Mouse (Mus musculus) kidney, postnatal 0 days (tissue): Measurements from ENCODE around the gene Ifitm10. TPM values are rescaled to one million over a fixed set of nuclear protein-coding genes. Genes with fewer than 3 reads are reported as not detected.

Experiments used
- ATAC-seq: fragments of 200-750 bp; cut with Nextera tagmentation; replicated peaks from 2 replicates; pipeline ENCODE4 v1.8.0; 2017; ENCODE audit warnings: low read depth, moderate number of reproducible peaks, moderate TSS enrichment, moderate library complexity; ENCODE audit not compliant: low FRiP score
- DNase-seq: peaks from one replicate; pipeline ENCODE4 v3.0.0-alpha.2; 2016; ENCODE audit warnings: low spot score
- H3K27ac ChIP-seq: fragments of 300-500 bp; sonication (generic); 2 replicates; pipeline ENCODE4 v1.5.1; 2014; ENCODE audit warnings: mild to moderate bottlenecking
- H3K27me3 ChIP-seq: fragments of 300-500 bp; sonication (generic); 2 replicates; pipeline ENCODE4 v1.6.1; 2014; ENCODE audit warnings: low read length, mixed read lengths; ENCODE audit not compliant: insufficient read depth
- H3K36me3 ChIP-seq: fragments of 300-500 bp; sonication (generic); 2 replicates; pipeline ENCODE4 v1.6.1; 2014; ENCODE audit warnings: low read length, mixed read lengths; ENCODE audit not compliant: insufficient read depth
- H3K4me1 ChIP-seq: fragments of 300-500 bp; sonication (generic); replicated peaks from 2 replicates; pipeline ENCODE4 v1.6.1; 2014; ENCODE audit warnings: antibody characterized with exemption, low read length, mixed read lengths; ENCODE audit not compliant: insufficient read depth
- H3K4me2 ChIP-seq: fragments of 300-500 bp; sonication (generic); 2 replicates; pipeline ENCODE4 v1.6.1; 2014; ENCODE audit warnings: mild to moderate bottlenecking, low read length, moderate library complexity, mixed read lengths
- H3K4me3 ChIP-seq: fragments of 300-500 bp; sonication (generic); replicated peaks from 2 replicates; pipeline ENCODE4 v1.5.1; 2014; ENCODE audit warnings: low read depth, low read length
- H3K9ac ChIP-seq: fragments of 300-500 bp; sonication (generic); 2 replicates; pipeline ENCODE4 v1.6.1; 2014; ENCODE audit warnings: low read depth, low read length
- H3K9me3 ChIP-seq: fragments of 300-500 bp; sonication (generic); replicated peaks from 2 replicates; pipeline ENCODE4 v1.6.1; 2016; ENCODE audit warnings: low read length, inconsistent platforms, mixed read lengths
- CTCF ChIP-seq: IDR thresholded peaks from 2 replicates; pipeline ENCODE4 v1.5.1; 2016; ENCODE audit warnings: antibody characterized with exemption, low read depth, mild to moderate bottlenecking, moderate library complexity
- WGBS: fragments of 180-500 bp; shearing (Covaris S2); extraction: QIAGEN DNeasy Blood & Tissue Kit; methylation state at CpG from one replicate; pipeline ENCODE4 v1.1.7; 2014; 5-methylcytosine and 5-hydroxymethylcytosine counted together
- polyA plus RNA-seq: library from polyadenylated mRNA; unstranded; fragments of >200 nt; fragmentation: Nextera tagmentation; extraction: Ambion mirVana; gene quantifications from 2 replicates; pipeline ENCODE4 v1.2.1, GENCODE M21; 2015

The Ifitm10 gene
- polyA plus RNA-seq, 1 experiment from 2014 or later = 3.6 TPM

DNA sequence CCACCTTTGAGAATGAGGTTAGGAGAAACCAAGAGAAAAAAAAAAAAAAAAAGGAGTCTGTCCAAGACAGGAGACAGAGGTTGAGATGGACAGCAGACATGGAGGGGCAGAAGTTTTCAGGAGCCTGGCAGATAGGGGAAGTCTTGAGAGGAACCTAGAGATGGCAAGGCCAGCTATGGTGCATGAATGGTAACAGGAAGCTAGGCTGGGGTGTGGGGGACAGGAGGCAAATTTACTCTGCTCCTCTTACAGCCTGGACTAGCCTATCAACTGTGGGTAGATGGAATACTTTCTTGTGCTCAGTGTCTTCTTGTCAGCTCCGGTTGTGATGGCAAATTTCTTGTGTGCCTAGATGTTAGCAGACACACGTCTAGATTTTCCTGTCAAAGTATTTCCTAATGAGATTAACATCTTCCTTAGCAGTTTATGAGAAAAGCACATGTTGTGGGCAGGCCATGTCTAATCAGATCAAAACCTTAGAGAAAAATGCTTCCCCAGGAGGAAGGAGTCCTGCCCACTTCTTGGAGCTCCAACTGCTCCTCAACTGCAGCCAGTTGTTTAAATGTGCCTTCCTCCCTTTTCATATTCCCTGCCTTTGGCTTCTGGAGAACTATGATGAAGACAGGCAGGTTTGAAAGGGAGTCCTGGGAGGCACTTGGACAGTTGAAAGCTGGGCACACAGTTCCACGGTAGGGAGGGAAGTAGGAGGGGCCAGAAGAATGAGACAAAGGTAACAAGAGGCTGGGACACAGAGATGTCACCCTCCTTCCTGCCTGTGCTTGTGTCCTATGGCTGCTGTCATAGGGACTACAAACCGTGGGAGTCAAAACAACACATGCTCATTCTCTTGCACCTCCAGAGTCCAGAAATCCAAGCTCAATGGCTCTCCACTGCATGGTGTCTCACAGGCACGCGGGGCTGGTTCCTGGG is 21.0 kb upstream of the Ifitm10 start:
- Histone ChIP-seq H3K27ac (peak overlapping the region; percentile 44; the same call in 1 of the 2 replicates), H3K27me3 (no peaks in the 10 kb centered on the region)
- WGBS = 60% methylated on average over 6 of the region's 6 CpGs

DNA sequence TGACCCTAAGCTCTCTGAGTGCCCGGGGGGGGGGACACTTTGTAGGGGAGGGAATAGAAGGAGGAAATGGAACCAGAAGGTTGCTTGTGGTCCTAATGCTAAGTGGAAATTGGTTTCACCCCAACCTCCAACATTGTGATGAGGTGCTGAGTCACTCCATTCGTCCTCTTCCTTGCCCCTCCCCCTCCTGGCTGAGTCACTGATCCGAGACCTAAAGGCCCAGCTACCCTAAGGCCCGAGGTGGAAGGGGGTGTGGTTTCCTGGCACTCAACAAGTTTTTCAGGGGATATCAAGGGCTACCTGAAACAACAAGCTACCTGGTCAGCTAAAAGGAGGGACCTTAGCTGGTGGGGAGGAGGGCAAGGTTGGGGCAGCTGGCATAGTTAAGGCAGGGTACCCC is 19.6 kb upstream of the Ifitm10 start:
- no peaks in the 10 kb centered on the region for H3K4me1 ChIP-seq
- WGBS = 13% methylated on average over 4 of the region's 4 CpGs
- ATAC-seq = 0 out of 2 replicates have a peak, but pooled peaks have one; percentile 11

More for the DNA sequence above, 21.0 kb upstream of the Ifitm10 start:
- ATAC-seq (no peak), DNase-seq (no peak)
- H3K4me3 ChIP-seq = no peak overlapping the region
- no peak overlapping the region for H3K4me2 ChIP-seq
- no peaks in the 10 kb centered on the region for H3K36me3 ChIP-seq
- no peak for TF ChIP-seq CTCF
- H3K9me3 ChIP-seq = no peaks in the 10 kb centered on the region
- no peaks in the 10 kb centered on the region for H3K4me1 ChIP-seq
- H3K9ac ChIP-seq = no peak overlapping the region

DNA sequence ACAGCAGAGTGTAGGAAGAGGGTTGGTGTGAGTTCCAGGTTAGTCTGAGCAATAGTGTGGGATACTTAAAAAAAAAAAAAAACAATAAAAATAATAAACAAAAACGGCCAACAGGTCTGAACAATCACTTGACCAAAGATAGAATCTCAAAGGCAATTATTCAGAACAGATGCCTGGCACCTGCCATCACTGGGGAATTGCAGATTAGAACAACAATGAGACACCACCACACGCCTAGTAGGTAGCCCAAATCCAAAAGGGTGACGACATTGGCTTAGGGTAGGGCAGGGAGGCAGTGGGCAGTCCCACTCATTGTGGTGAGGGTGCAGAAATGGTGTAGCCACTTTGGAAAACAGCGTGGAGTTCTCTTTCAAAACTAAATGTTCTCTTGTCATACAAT is 18.1 kb upstream of the Ifitm10 start:
- Histone ChIP-seq H3K27me3 (no peaks in the 10 kb centered on the region), H3K36me3 (no peaks in the 10 kb centered on the region), H3K4me1 (peaks cover 5% of the 10 kb centered on the region), H3K27ac (no peak overlapping the region), H3K9me3 (no peaks in the 10 kb centered on the region), H3K4me3 (no peak overlapping the region), H3K9ac (no peak overlapping the region), H3K4me2 (no peak overlapping the region)
- no peak for DNase-seq
- no peak for TF ChIP-seq CTCF
- ATAC-seq = no peak
- 61% methylated on average over 4 of the region's 4 CpGs for WGBS

More for the DNA sequence above, 19.6 kb upstream of the Ifitm10 start:
- no peak for TF ChIP-seq CTCF
- no peaks in the 10 kb centered on the region for H3K9me3 ChIP-seq
- no peaks in the 10 kb centered on the region for H3K27me3 ChIP-seq
- H3K4me3 ChIP-seq = no peak overlapping the region
- DNase-seq = no peak
- no peak overlapping the region for H3K9ac ChIP-seq
- no peak overlapping the region for H3K4me2 ChIP-seq
- no peaks in the 10 kb centered on the region for H3K36me3 ChIP-seq
- peak overlapping the region; percentile 44; the same call in 1 of the 2 replicates for H3K27ac ChIP-seq

DNA sequence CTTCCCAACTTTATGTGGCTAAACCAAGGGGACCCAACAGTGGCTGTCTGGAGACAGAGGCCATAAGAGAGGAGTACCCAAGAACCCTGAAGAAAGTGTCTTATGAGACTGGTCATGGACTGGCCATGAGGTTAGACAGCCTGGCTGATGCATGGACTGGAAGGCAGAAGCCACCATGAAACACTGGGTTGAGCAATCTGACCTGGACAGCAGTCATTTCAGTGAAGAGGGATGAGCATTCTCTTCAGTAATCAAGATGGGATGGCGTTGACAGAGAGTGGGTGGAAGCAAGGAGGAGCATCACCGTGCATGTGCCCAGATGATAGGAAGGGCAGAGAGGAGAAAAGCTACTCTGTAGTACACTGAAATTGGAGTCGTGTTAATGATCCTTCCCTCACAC is 17.6 kb upstream of the Ifitm10 start:
- ATAC-seq = no peak
- Histone ChIP-seq H3K4me3 (no peak overlapping the region), H3K36me3 (no peaks in the 10 kb centered on the region), H3K9ac (no peak overlapping the region), H3K4me2 (no peak overlapping the region), H3K4me1 (peaks cover 10% of the 10 kb centered on the region), H3K27me3 (no peaks in the 10 kb centered on the region), H3K27ac (no peak overlapping the region), H3K9me3 (no peaks in the 10 kb centered on the region)
- DNase-seq = no peak
- no peak for TF ChIP-seq CTCF
- 61% methylated on average over 3 of the region's 3 CpGs for WGBS

- Histone ChIP-seq H3K27me3 (no peaks in the 10 kb centered on the region), H3K9ac (no peak overlapping the region), H3K4me1 (peaks cover 16% of the 10 kb centered on the region), H3K4me2 (no peak overlapping the region), H3K4me3 (no peak overlapping the region), H3K36me3 (peaks cover 3% of the 10 kb centered on the region; the same call in 1 of the 2 replicates), H3K9me3 (no peaks in the 10 kb centered on the region), H3K27ac (no peak overlapping the region)
- DNase-seq = no peak
- no peak for ATAC-seq
- TF ChIP-seq CTCF = no peak
- WGBS = 86% methylated on average over 3 of the region's 3 CpGs
These were observed 16.6 kb upstream of the Ifitm10 start for GRCm38 (mm10) chr7:142389961-142390650.

- WGBS = 95% methylated on average over 2 of the region's 2 CpGs
- H3K36me3 ChIP-seq = peaks cover 12% of the 10 kb centered on the region
- H3K4me1 ChIP-seq = peaks cover 16% of the 10 kb centered on the region
- H3K9ac ChIP-seq = no peak overlapping the region
- ATAC-seq (no peak), DNase-seq (no peak)
- no peak for TF ChIP-seq CTCF
- H3K27me3 ChIP-seq = no peaks in the 10 kb centered on the region
- no peaks in the 10 kb centered on the region for H3K9me3 ChIP-seq
- H3K4me2 ChIP-seq = no peak overlapping the region
- peak overlapping the region; percentile 48; the same call in 1 of the 2 replicates for H3K27ac ChIP-seq
- no peak overlapping the region for H3K4me3 ChIP-seq
These were observed 15.2 kb upstream of the Ifitm10 start for GRCm38 (mm10) chr7:142388740-142389139.
